Mouse (Mus musculus) left cerebral cortex, postnatal 10 days (tissue): Measurements from ENCODE around the gene Mllt3. TPM values are rescaled to one million over a fixed set of nuclear protein-coding genes. Genes with fewer than 3 reads are reported as not detected.

Experiments used
- DNase-seq, 2 experiments: peaks; one replicate each; pipeline ENCODE4 v3.0.0; 2021 to 2022; ENCODE audit warnings: low spot score in 2 of 2, mixed read lengths in 1 of 2; ENCODE audit errors: extremely low spot score in 1 of 2
- intact Hi-C: fragments of 180-260 bp; cut with DNase I; formaldehyde crosslinking; loops from one replicate; pipeline ENCODE4 v1.15.1; 2025
- total RNA-seq, 2 experiments: library from RNA; stranded (reverse); gene quantifications; 2 replicates each; pipeline ENCODE4 v1.2.3; 2021

The Mllt3 gene
- total RNA-seq, 2 experiments from 2014 or later = 30.3 to 38.8 TPM

- intact Hi-C loops = no loop called here
- DNase-seq = no peak
Observed at GRCm38 (mm10) chr4:87911172-87911994, 121.8 kb downstream of the Mllt3 start.

- intact Hi-C loops = no loop called here
- DNase-seq = no peak
Observed at GRCm38 (mm10) chr4:87905149-87905771, 127.9 kb downstream of the Mllt3 start.

GRCm38 (mm10) chr4:87904722-87905121, 128.4 kb downstream of the Mllt3 start:
- DNase-seq = no peak
- intact Hi-C loops = no loop called here

DNA sequence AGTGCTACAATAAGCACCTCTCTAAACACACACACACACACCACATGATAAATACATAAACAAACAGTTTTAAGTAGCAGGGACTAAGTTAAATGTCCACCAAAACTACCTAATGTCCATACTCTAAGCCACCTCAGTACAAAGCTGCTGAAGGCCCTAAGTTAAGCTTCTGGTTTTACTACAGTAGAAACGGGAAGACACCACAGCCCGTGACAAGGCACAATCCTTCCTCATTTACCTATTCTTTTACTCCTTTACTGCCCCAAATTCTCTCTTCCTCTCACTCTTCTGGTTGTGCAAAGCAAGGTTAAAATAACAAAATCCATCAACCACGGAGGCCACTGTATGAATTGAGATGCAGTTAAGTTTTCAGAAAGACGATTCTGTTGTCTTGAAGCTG, 130.6 kb downstream of the Mllt3 start:
- intact Hi-C loops = no loop called here
- DNase-seq = no peak

DNA sequence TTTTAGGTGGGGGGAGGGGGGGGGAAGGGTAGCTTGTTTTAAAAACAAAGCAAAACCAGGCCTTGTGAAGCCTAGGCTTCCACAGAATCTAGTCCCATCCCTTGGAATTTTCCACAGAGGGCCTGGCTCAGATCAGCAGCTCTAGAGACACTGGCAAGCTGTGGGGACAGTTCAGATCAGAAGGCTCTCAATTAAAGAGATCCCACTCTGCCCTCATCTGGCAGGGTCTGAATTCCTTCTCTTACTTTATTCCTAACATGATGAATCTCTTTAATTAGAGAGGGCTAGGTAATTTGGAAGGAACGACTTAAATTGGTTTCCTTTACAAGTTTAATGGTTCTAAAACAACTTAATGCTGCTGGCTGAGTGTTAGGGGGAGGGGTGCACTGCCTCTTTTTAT, 132.0 kb downstream of the Mllt3 start:
- intact Hi-C loops = no loop called here
- no peak for DNase-seq

GRCm38 (mm10) chr4:87893498-87893897, 139.7 kb downstream of the Mllt3 start:
- intact Hi-C loops = no loop called here
- DNase-seq = no peak

DNA sequence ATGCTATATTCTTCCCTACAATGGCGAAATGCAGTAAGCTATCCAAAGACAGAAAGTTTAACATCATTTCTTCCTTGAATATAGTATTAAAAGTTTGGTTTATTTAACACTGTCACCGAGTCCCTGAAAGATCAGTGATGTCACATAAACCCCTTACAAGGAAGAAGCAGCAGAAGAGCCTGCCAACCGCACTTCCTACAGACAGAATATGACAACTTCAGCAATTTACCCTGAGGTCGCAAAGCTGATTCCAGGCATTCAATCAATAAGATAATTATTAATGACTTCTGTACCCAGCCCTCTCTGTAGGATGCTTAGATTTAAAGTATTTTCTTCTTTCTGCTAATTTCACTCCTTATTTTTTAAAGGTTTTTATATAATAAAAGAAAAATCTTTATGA, 140.2 kb downstream of the Mllt3 start:
- DNase-seq = no peak
- intact Hi-C loops = no loop called here

DNA sequence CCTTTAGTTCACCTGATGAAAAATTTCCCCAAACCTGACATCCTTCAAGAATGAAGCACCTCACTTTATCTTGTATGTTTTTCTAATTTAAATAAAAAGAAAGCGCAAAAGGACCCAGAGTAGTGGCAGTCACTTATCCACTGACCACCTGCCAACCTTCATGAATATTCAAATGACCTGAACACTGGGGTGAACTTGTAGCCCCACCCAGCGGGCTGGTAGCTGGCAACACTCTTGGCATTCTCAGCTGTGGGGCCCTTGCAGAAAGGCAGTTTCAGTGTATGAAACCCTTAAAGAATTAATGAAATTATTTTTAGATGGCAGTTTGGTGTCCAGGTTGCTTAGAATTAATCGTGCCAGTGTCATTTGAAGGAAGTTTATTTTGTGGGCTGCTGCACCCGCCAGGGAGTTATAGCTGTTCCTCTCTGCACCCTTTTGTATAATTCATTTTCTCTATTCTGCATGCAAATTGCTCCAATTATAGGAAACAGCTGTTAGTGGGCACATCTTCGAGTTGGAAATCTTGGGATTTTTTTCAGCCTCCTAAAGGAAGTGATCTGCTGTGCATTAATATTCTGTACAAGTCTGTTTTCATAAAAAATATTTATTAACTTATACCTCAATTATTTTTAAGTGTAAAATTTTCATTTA, 149.8 kb downstream of the Mllt3 start:
- peak in 1 of 2 experiments; percentile 31 for DNase-seq
- intact Hi-C loops = no loop called here

DNA sequence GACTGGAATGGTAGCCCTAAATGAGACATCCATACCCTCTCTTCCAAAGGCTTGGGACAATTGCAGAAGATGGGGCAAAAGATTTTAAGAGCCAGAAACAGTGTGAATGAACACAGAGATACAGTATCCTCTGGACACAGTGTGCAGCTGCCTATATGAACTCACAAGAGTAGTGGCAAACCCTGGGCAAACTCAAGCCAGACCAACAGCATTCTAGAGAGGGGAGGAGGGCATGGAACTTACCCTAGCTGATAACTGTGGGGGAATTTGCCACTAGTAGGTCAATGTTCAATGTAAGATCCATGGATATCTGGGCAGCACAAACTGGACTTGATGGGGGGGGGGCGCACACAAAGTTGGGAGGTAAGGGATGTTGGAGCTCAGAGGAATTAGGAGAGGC, 151.2 kb downstream of the Mllt3 start:
- no peak for DNase-seq
- intact Hi-C loops = no loop called here

- no peak for DNase-seq
- intact Hi-C loops = no loop called here
Observed at GRCm38 (mm10) chr4:87881583-87881982, 151.6 kb downstream of the Mllt3 start.

- intact Hi-C loops = no loop called here
- DNase-seq = no peak
Observed at GRCm38 (mm10) chr4:87880297-87880696, 152.9 kb downstream of the Mllt3 start.

- no peak for DNase-seq
- intact Hi-C loops = no loop called here
Observed at GRCm38 (mm10) chr4:87878701-87879100, 154.5 kb downstream of the Mllt3 start.

- intact Hi-C loops = no loop called here
Observed at GRCm38 (mm10) chr4:87870563-87870962, 162.6 kb downstream of the Mllt3 start.

GRCm38 (mm10) chr4:87866564-87866963, 166.6 kb downstream of the Mllt3 start:
- intact Hi-C loops = no loop called here
- peak in 1 of 2 experiments; percentile 27 for DNase-seq

More at GRCm38 (mm10) chr4:87870563-87870962, 162.6 kb downstream of the Mllt3 start:
- no peak for DNase-seq

- DNase-seq = no peak
Observed at GRCm38 (mm10) chr4:87865848-87866247, 167.3 kb downstream of the Mllt3 start.

GRCm38 (mm10) chr4:87865041-87865440, 168.1 kb downstream of the Mllt3 start:
- DNase-seq = no peak
- intact Hi-C loops = no loop called here

More at GRCm38 (mm10) chr4:87865848-87866247, 167.3 kb downstream of the Mllt3 start:
- intact Hi-C loops = no loop called here

DNA sequence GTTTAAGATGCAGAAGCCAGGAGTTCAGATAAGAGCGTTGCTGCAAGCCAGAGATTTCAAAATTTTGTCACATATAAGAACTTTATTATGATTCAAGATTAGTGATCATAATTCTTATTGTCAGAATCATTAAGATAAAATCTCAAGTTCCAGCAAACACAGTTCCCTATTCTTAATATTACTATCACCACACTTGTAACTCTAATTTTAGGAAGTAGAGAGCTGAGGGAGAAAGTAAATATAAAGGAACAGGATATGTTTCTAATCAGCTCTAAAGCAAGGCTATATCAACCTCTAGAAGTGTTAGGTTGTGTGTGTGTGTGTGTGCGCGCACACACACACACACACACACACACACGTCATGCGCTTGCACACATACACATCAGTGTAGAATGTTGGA, 170.0 kb downstream of the Mllt3 start:
- DNase-seq = no peak
- intact Hi-C loops = no loop called here

DNA sequence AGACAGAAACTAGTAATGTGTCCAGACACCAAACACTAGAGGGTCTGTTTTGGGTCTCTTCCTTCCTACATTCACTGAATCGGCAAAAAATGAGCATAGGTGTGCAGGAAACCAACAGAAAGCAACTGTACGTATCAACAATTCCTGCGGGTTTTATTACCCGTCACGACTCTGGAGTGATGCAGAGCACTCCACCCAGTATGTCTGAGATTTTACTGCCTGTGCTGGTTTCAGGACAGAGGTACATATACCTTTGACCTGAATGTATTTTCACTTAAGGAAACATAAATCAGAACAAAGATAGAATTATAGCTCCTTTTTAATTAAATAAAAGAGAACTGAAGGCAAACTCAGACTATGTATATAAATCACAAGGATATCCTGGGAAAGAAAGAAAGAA, 172.4 kb downstream of the Mllt3 start:
- intact Hi-C loops = no loop called here
- DNase-seq = no peak

DNA sequence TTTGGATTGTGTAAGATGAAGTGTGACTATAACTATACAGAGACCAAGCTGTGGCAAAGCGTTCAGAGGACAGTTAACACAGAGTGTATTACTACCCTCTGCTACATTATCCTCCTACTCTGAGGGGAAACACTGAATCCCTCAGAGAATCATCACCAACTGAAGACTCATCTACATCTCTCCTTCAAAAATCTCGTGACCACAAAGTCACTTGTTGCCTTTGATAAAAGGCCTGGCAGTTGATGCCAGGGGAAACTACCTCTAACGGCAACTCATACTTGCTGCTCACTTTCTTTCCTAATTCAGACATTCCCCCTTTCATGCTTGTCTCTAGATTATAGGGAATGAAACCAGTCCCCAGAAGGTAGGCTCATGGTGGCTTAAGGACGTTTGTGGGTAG, 174.0 kb downstream of the Mllt3 start:
- intact Hi-C loops = no loop called here
- DNase-seq = no peak

DNA sequence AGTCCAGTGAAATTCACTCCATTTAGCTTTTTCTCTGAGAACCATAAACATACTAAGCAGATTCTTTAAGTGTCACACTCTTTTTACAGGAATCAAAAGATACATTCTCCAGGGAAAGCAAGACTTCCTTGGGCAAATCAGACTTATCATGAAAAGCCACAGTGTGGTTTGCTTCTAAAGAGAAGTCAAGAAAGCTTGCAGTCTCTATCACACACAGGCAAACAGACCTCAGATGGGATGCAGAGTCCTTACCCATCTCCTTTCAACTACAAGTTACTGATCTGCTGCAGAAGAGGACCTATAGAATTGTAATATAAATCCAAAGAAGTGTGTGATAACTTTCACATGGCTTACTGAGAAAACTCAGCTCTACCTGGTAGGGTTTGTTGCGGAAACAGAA, 175.2 kb downstream of the Mllt3 start:
- intact Hi-C loops = no loop called here

More for the DNA sequence above, 175.2 kb downstream of the Mllt3 start:
- DNase-seq = no peak
